Mouse (Mus musculus): ENCODE data around the gene Ikzf5. TPM values are rescaled to one million over a fixed set of nuclear protein-coding genes. Genes with fewer than 3 reads are reported as not detected.
"Not testable (repeated sequence)": the region's sequence is repeated elsewhere in the genome, so short reads cannot be mapped to it uniquely, and the experiment has no call there.

The Ikzf5 gene
- polyA plus RNA-seq, 1 experiment from 2014 or later, result 12.6 TPM

- no peak for ATAC-seq
- Histone ChIP-seq H3K9ac (ENCODE audit: low read depth, low read length) (no peak overlapping the region), H3K9me3 (replicated peaks; ENCODE audit: control insufficient read depth, low read length, poor library complexity, severe bottlenecking) (no peaks in the 10 kb centered on the region), H3K4me2 (ENCODE audit: low read length) (peak overlapping the region; percentile 70), H3K4me1 (ENCODE audit: control insufficient read depth, insufficient read depth, low read length) (peaks cover 26% of the 10 kb centered on the region), H3K27ac (ENCODE audit: low read length) (no peak overlapping the region), H3K27me3 (ENCODE audit: control insufficient read depth, insufficient read depth, low read depth, low read length) (no peaks in the 10 kb centered on the region), H3K36me3 (ENCODE audit: control insufficient read depth, insufficient read depth, low read length) (no peaks in the 10 kb centered on the region), H3K4me3 (ENCODE audit: low read depth, low read length) (no peak overlapping the region)
- 73% methylated on average over 2 of the region's 2 CpGs for WGBS
These were observed 1.6 kb upstream of the Ikzf5 start for GRCm38 (mm10) chr7:131411941-131412270.

GRCm38 (mm10) chr7:131411221-131411940 lies 1.1 kb upstream of the Ikzf5 start:
- no peaks in the 10 kb centered on the region for H3K27me3 ChIP-seq (ENCODE audit: control insufficient read depth, insufficient read depth, low read depth, low read length)
- 61% methylated on average over 10 of the region's 10 CpGs for WGBS
- peak overlapping the region; percentile 70 for H3K4me2 ChIP-seq (ENCODE audit: low read length)
- H3K27ac ChIP-seq (ENCODE audit: low read length), result no peak overlapping the region
- ATAC-seq, result no peak
- peaks cover 26% of the 10 kb centered on the region for H3K4me1 ChIP-seq (ENCODE audit: control insufficient read depth, insufficient read depth, low read length)
- H3K36me3 ChIP-seq (ENCODE audit: control insufficient read depth, insufficient read depth, low read length), result no peaks in the 10 kb centered on the region
- H3K9me3 ChIP-seq (replicated peaks; ENCODE audit: control insufficient read depth, low read length, poor library complexity, severe bottlenecking), result no peaks in the 10 kb centered on the region
- H3K9ac ChIP-seq (ENCODE audit: low read depth, low read length), result peak overlapping the region; percentile 94
- H3K4me3 ChIP-seq (ENCODE audit: low read depth, low read length), result peak overlapping the region; percentile 76

GRCm38 (mm10) chr7:131409988-131410385 lies 334 bp downstream of the Ikzf5 start:
- Histone ChIP-seq H3K27ac (ENCODE audit: low read length) (peak overlapping the region; percentile 89), H3K9me3 (replicated peaks; ENCODE audit: control insufficient read depth, low read length, poor library complexity, severe bottlenecking) (no peaks in the 10 kb centered on the region), H3K4me1 (ENCODE audit: control insufficient read depth, insufficient read depth, low read length) (peaks cover 26% of the 10 kb centered on the region), H3K27me3 (ENCODE audit: control insufficient read depth, insufficient read depth, low read depth, low read length) (no peaks in the 10 kb centered on the region), H3K4me3 (ENCODE audit: low read depth, low read length) (peak overlapping the region; percentile 76), H3K36me3 (ENCODE audit: control insufficient read depth, insufficient read depth, low read length) (no peaks in the 10 kb centered on the region), H3K4me2 (ENCODE audit: low read length) (peak overlapping the region; percentile 80), H3K9ac (ENCODE audit: low read depth, low read length) (peak overlapping the region; percentile 94)
- ATAC-seq, result peak; percentile 77
- WGBS, result 0% methylated on average over 33 of the region's 38 CpGs

GRCm38 (mm10) chr7:131409321-131409987 lies 867 bp downstream of the Ikzf5 start:
- ATAC-seq, result peak; percentile 27
- peak overlapping the region; percentile 94 for H3K9ac ChIP-seq (ENCODE audit: low read depth, low read length)
- H3K27me3 ChIP-seq (ENCODE audit: control insufficient read depth, insufficient read depth, low read depth, low read length), result no peaks in the 10 kb centered on the region
- no peaks in the 10 kb centered on the region for H3K9me3 ChIP-seq (replicated peaks; ENCODE audit: control insufficient read depth, low read length, poor library complexity, severe bottlenecking)
- H3K36me3 ChIP-seq (ENCODE audit: control insufficient read depth, insufficient read depth, low read length), result no peaks in the 10 kb centered on the region
- H3K4me1 ChIP-seq (ENCODE audit: control insufficient read depth, insufficient read depth, low read length), result peaks cover 26% of the 10 kb centered on the region
- peak overlapping the region; percentile 76 for H3K4me3 ChIP-seq (ENCODE audit: low read depth, low read length)
- H3K4me2 ChIP-seq (ENCODE audit: low read length), result peak overlapping the region; percentile 80
- WGBS, result 7% methylated on average over 16 of the region's 16 CpGs
- H3K27ac ChIP-seq (ENCODE audit: low read length), result no peak overlapping the region; the same call in 1 of the 2 replicates

- ATAC-seq; H3K4me2 ChIP-seq (ENCODE audit: low read length); H3K9me3 ChIP-seq (replicated peaks; ENCODE audit: control insufficient read depth, low read length, poor library complexity, severe bottlenecking); H3K4me3 ChIP-seq (ENCODE audit: low read depth, low read length); H3K27me3 ChIP-seq (ENCODE audit: control insufficient read depth, insufficient read depth, low read depth, low read length); H3K4me1 ChIP-seq (ENCODE audit: control insufficient read depth, insufficient read depth, low read length); H3K27ac ChIP-seq (ENCODE audit: low read length); H3K9ac ChIP-seq (ENCODE audit: low read depth, low read length): not testable (repeated sequence)
- peaks cover 13% of the 10 kb centered on the region for H3K36me3 ChIP-seq (ENCODE audit: control insufficient read depth, insufficient read depth, low read length)
- WGBS, result 87% methylated on average over 6 of the region's 7 CpGs
These were observed 18.6 kb downstream of the Ikzf5 start for GRCm38 (mm10) chr7:131391761-131392160.

GRCm38 (mm10) chr7:131371880-131372651 lies 38.3 kb downstream of the Ikzf5 start:
- H3K36me3 ChIP-seq (ENCODE audit: control insufficient read depth, insufficient read depth, low read length), result no peaks in the 10 kb centered on the region
- H3K4me1 ChIP-seq (ENCODE audit: control insufficient read depth, insufficient read depth, low read length), result peaks cover 10% of the 10 kb centered on the region
- WGBS, result 77% methylated on average over 9 of the region's 9 CpGs
- H3K9me3 ChIP-seq (replicated peaks; ENCODE audit: control insufficient read depth, low read length, poor library complexity, severe bottlenecking), result no peaks in the 10 kb centered on the region
- peak overlapping the region; percentile 95 for H3K9ac ChIP-seq (ENCODE audit: low read depth, low read length)
- no peak overlapping the region for H3K27ac ChIP-seq (ENCODE audit: low read length)
- H3K27me3 ChIP-seq (ENCODE audit: control insufficient read depth, insufficient read depth, low read depth, low read length), result no peaks in the 10 kb centered on the region; the same call in 1 of the 2 replicates
- H3K4me2 ChIP-seq (ENCODE audit: low read length), result peak overlapping the region; percentile 75
- peak overlapping the region; percentile 89 for H3K4me3 ChIP-seq (ENCODE audit: low read depth, low read length)
- no peak for ATAC-seq

- H3K27me3 ChIP-seq (ENCODE audit: control insufficient read depth, insufficient read depth, low read depth, low read length), result no peaks in the 10 kb centered on the region; the same call in 1 of the 2 replicates
- H3K9ac ChIP-seq (ENCODE audit: low read depth, low read length), result peak overlapping the region; percentile 95
- peak overlapping the region; percentile 89 for H3K4me3 ChIP-seq (ENCODE audit: low read depth, low read length)
- H3K4me1 ChIP-seq (ENCODE audit: control insufficient read depth, insufficient read depth, low read length), result peaks cover 10% of the 10 kb centered on the region
- H3K36me3 ChIP-seq (ENCODE audit: control insufficient read depth, insufficient read depth, low read length), result no peaks in the 10 kb centered on the region
- ATAC-seq, result no peak; the same call in 1 of the 2 replicates
- H3K4me2 ChIP-seq (ENCODE audit: low read length), result peak overlapping the region; percentile 75
- H3K27ac ChIP-seq (ENCODE audit: low read length), result peak overlapping the region; percentile 91
- H3K9me3 ChIP-seq (replicated peaks; ENCODE audit: control insufficient read depth, low read length, poor library complexity, severe bottlenecking), result no peaks in the 10 kb centered on the region
- WGBS, result 8% methylated on average over 9 of the region's 9 CpGs
These were observed 38.9 kb downstream of the Ikzf5 start for GRCm38 (mm10) chr7:131371470-131371860.

- ATAC-seq, result peak; percentile 96
- Histone ChIP-seq H3K9ac (ENCODE audit: low read depth, low read length) (peak within 1 kb of the TSS; percentile 95), H3K27ac (ENCODE audit: low read length) (peak within 1 kb of the TSS; percentile 91), H3K4me3 (ENCODE audit: low read depth, low read length) (peak within 1 kb of the TSS; percentile 89), H3K36me3 (ENCODE audit: control insufficient read depth, insufficient read depth, low read length) (no peaks in the 10 kb centered on the region), H3K9me3 (replicated peaks; ENCODE audit: control insufficient read depth, low read length, poor library complexity, severe bottlenecking) (no peaks in the 10 kb centered on the region), H3K27me3 (ENCODE audit: control insufficient read depth, insufficient read depth, low read depth, low read length) (no peaks in the 10 kb centered on the region; the same call in 1 of the 2 replicates), H3K4me2 (ENCODE audit: low read length) (peak within 1 kb of the TSS; percentile 75), H3K4me1 (ENCODE audit: control insufficient read depth, insufficient read depth, low read length) (peaks cover 10% of the 10 kb centered on the region)
- WGBS, result 5% methylated on average over 47 of the region's 47 CpGs
These were observed 39.5 kb downstream of the Ikzf5 start, which contains the start of gene Pstk for GRCm38 (mm10) chr7:131370648-131371469. TSS of gene Pstk (plus strand) at chr7:131371141.
